Mouse (Mus musculus) embryonic facial prominence, embryonic 11.5 days (tissue): ENCODE data around the gene Dcaf15. TPM values are rescaled to one million over a fixed set of nuclear protein-coding genes. Genes with fewer than 3 reads are reported as not detected.

ENCODE experiments used
- ATAC-seq: fragments of 200-750 bp; cut with Nextera tagmentation; replicated peaks from 2 replicates; pipeline ENCODE4 v1.8.0; 2017; ENCODE audit warnings: low read depth; ENCODE audit not compliant: insufficient number of reproducible peaks, low FRiP score, low TSS enrichment
- DNase-seq: peaks from one replicate; pipeline ENCODE4 v3.0.0-alpha.2; 2015; ENCODE audit warnings: low spot score
- H3K27ac ChIP-seq: fragments of 300-500 bp; sonication (generic); replicated peaks from 2 replicates; pipeline ENCODE4 v1.5.1; 2014; ENCODE audit warnings: mild to moderate bottlenecking, low read depth, low read length, control low read depth
- H3K27me3 ChIP-seq: fragments of 300-500 bp; sonication (generic); 2 replicates; pipeline ENCODE4 v1.6.1; 2014; ENCODE audit warnings: mild to moderate bottlenecking, low read length, moderate library complexity, mixed read lengths; ENCODE audit not compliant: control insufficient read depth, insufficient read depth
- H3K36me3 ChIP-seq: fragments of 300-500 bp; sonication (generic); replicated peaks from 2 replicates; pipeline ENCODE4 v1.6.1; 2014; ENCODE audit warnings: low read depth, mild to moderate bottlenecking, low read length, moderate library complexity, mixed read lengths; ENCODE audit not compliant: control insufficient read depth, insufficient read depth
- H3K4me1 ChIP-seq: fragments of 300-500 bp; sonication (generic); 2 replicates; pipeline ENCODE4 v1.6.1; 2014; ENCODE audit warnings: low read length, mixed read lengths; ENCODE audit not compliant: control insufficient read depth, insufficient read depth
- H3K4me2 ChIP-seq: fragments of 300-500 bp; sonication (generic); 2 replicates; pipeline ENCODE4 v1.6.1; 2014; ENCODE audit warnings: low read depth, mild to moderate bottlenecking, control low read depth, low read length, moderate library complexity
- H3K4me3 ChIP-seq: fragments of 300-500 bp; sonication (generic); 2 replicates; pipeline ENCODE4 v1.5.1; 2014; ENCODE audit warnings: low read depth, low read length, control low read depth
- H3K9ac ChIP-seq: fragments of 300-500 bp; sonication (generic); replicated peaks from 2 replicates; pipeline ENCODE4 v1.6.1; 2014; ENCODE audit warnings: mild to moderate bottlenecking, control low read depth, low read length
- H3K9me3 ChIP-seq: fragments of 300-500 bp; sonication (generic); replicated peaks from 2 replicates; pipeline ENCODE4 v1.6.1; 2016; ENCODE audit warnings: mild to moderate bottlenecking, low read length, inconsistent platforms, mixed read lengths; ENCODE audit not compliant: control insufficient read depth
- WGBS: fragments of 180-500 bp; shearing (Covaris S2); extraction: QIAGEN DNeasy Blood & Tissue Kit; methylation state at CpG from one replicate; pipeline ENCODE4 v1.1.7; 2014; 5-methylcytosine and 5-hydroxymethylcytosine counted together
- microRNA counts: library from miRNA; unstranded; fragments of <30 nt; microRNA quantifications from one replicate; lab custom pipeline; 2016
- microRNA-seq: library from miRNA; unstranded; fragments of <30 nt; microRNA quantifications from one replicate; pipeline ENCODE4, GENCODE M21; 2016; ENCODE audit warnings: borderline number of aligned reads
- polyA plus RNA-seq: library from polyadenylated mRNA; unstranded; fragments of >200 nt; fragmentation: Nextera tagmentation; extraction: Ambion mirVana; gene quantifications from 2 replicates; pipeline ENCODE4 v1.2.1, GENCODE M21; 2014

Gene Dcaf15
- polyA plus RNA-seq, 1 experiment from 2014 or later = 9.8 TPM

- no peak overlapping the region for H3K4me2 ChIP-seq
- H3K9ac ChIP-seq = no peak overlapping the region
- no peaks in the 10 kb centered on the region for H3K4me1 ChIP-seq
- no peaks in the 10 kb centered on the region for H3K27me3 ChIP-seq
- H3K27ac ChIP-seq = no peak overlapping the region
- no peak for ATAC-seq
- WGBS = 75% methylated on average over 2 of the region's 2 CpGs
- no peaks in the 10 kb centered on the region for H3K36me3 ChIP-seq
- H3K9me3 ChIP-seq = no peaks in the 10 kb centered on the region
- no peak for DNase-seq
- H3K4me3 ChIP-seq = no peak overlapping the region
These were observed 44.3 kb downstream of the Dcaf15 start for GRCm38 (mm10) chr8:84060245-84060644.

DNA sequence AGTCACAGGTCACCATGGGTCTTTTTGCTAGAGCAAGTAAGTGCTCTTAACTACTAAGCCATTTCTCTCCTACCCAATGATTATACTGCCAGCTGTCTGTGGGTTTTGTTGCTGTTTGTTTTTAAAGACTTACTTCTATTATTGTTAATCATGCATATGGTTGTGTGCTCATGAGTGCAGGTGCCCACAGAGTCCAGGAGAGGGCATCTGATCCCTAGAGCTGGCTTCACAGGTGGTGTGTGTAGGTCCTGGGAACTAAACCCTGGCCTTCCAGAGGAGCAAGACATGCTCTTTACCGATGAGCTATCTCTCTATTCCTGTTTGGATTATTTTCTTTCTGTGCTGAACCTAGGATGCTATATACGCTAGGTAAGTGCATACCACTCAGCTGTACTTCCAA, 45.3 kb downstream of the Dcaf15 start:
- H3K4me1 ChIP-seq = no peaks in the 10 kb centered on the region
- H3K27ac ChIP-seq = no peak overlapping the region
- H3K27me3 ChIP-seq = no peaks in the 10 kb centered on the region
- 91% methylated on average over 2 of the region's 2 CpGs for whole genome bisulfite sequencing
- H3K9ac ChIP-seq = no peak overlapping the region
- DNase-seq = no peak
- no peak overlapping the region for H3K4me2 ChIP-seq
- no peaks in the 10 kb centered on the region for H3K9me3 ChIP-seq
- H3K4me3 ChIP-seq = no peak overlapping the region
- no peak for ATAC-seq
- no peaks in the 10 kb centered on the region for H3K36me3 ChIP-seq

GRCm38 (mm10) chr8:84057827-84058226, 46.7 kb downstream of the Dcaf15 start:
- ATAC-seq (no peak), DNase-seq (no peak)
- Histone ChIP-seq H3K4me3 (no peak overlapping the region), H3K9me3 (no peaks in the 10 kb centered on the region), H3K27me3 (no peaks in the 10 kb centered on the region), H3K36me3 (no peaks in the 10 kb centered on the region), H3K4me2 (no peak overlapping the region), H3K27ac (no peak overlapping the region), H3K9ac (no peak overlapping the region), H3K4me1 (no peaks in the 10 kb centered on the region)
- 94% methylated on average over 1 of the region's 1 CpGs for WGBS

GRCm38 (mm10) chr8:84053229-84053628, 51.3 kb downstream of the Dcaf15 start:
- WGBS = 97% methylated on average over 5 of the region's 5 CpGs
- DNase-seq (no peak), ATAC-seq (no peak)
- no peaks in the 10 kb centered on the region for H3K27me3 ChIP-seq
- no peaks in the 10 kb centered on the region for H3K36me3 ChIP-seq
- H3K4me3 ChIP-seq = no peak overlapping the region
- no peak overlapping the region for H3K9ac ChIP-seq
- no peaks in the 10 kb centered on the region for H3K4me1 ChIP-seq
- no peaks in the 10 kb centered on the region for H3K9me3 ChIP-seq
- no peak overlapping the region for H3K4me2 ChIP-seq
- no peak overlapping the region for H3K27ac ChIP-seq

DNA sequence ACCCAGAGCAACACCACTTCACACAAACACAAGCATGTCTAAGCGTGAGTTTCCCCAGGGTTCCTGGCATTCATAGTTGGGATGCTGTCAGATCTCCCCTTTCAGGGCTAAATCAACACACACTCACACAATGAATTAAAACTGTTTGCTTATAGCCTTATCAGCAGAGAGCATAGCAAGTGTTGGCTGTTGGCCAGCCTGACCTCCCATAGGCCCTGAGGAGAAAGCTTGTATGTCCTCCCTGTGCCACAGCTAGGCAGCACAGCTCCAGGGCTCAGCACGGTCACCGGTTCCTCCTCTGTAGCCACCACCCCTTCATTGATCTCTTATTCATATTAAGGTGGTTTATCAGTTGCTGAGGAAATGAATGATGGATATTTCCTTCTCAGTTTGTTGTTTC, 51.8 kb downstream of the Dcaf15 start:
- 85% methylated on average over 3 of the region's 3 CpGs for WGBS
- H3K9ac ChIP-seq = no peak overlapping the region
- H3K4me1 ChIP-seq = no peaks in the 10 kb centered on the region
- DNase-seq = no peak
- no peak overlapping the region for H3K4me2 ChIP-seq
- no peak overlapping the region for H3K27ac ChIP-seq
- H3K9me3 ChIP-seq = no peaks in the 10 kb centered on the region
- no peak overlapping the region for H3K4me3 ChIP-seq
- no peaks in the 10 kb centered on the region for H3K36me3 ChIP-seq
- no peak for ATAC-seq
- no peaks in the 10 kb centered on the region for H3K27me3 ChIP-seq

- no peak overlapping the region for H3K4me2 ChIP-seq
- H3K9ac ChIP-seq = no peak overlapping the region
- H3K27me3 ChIP-seq = peaks cover 21% of the 10 kb centered on the region
- no peak overlapping the region for H3K4me3 ChIP-seq
- H3K4me1 ChIP-seq = peaks cover 3% of the 10 kb centered on the region; the same call in 1 of the 2 replicates
- H3K27ac ChIP-seq = no peak overlapping the region
- DNase-seq = no peak
- no peaks in the 10 kb centered on the region for H3K36me3 ChIP-seq
- H3K9me3 ChIP-seq = no peaks in the 10 kb centered on the region
- no peak for ATAC-seq
- WGBS = 78% methylated on average over 5 of the region's 5 CpGs
These were observed 56.4 kb downstream of the Dcaf15 start for GRCm38 (mm10) chr8:84048171-84048570.

MicroRNAs encoded within 50 kb of the gene (microRNA counts, 519-probe panel; counts per million panel counts)
- 3,356 counts per million, percentile 45 among the panel's probes with 10 or more counts for microRNA mmu-miR-709 (lab: Ali Mortazavi, UCI)

Small RNA genes lying within 50 kb of the gene (microRNA-seq; reads per million reads assigned to microRNA genes)
- gene Mir709 = not detected

Other genes with a start within 250 kb of the Dcaf15 start
- gene Adgrl1, start 204.7 kb downstream of the Dcaf15 start, polyA plus RNA-seq = 18.3 and 20.5 TPM in 2 replicates
- gene Gm10644, start 149.6 kb downstream of the Dcaf15 start, polyA plus RNA-seq = 0.66 and 0.72 TPM in 2 replicates
- gene Asf1b, start 149.3 kb downstream of the Dcaf15 start, polyA plus RNA-seq = 82.6 and 83.0 TPM in 2 replicates
- gene Prkaca, start 131.8 kb downstream of the Dcaf15 start, polyA plus RNA-seq = 138 and 141 TPM in 2 replicates
- 18.2 and 19.3 TPM in 2 replicates for gene Samd1, start 107.1 kb downstream of the Dcaf15 start, polyA plus RNA-seq
- 0.29 and 0.85 TPM in 2 replicates for gene 1700067K01Rik, start 103.3 kb downstream of the Dcaf15 start, polyA plus RNA-seq
- not detected in 2 replicates for gene 2210011C24Rik, start 92.6 kb downstream of the Dcaf15 start, polyA plus RNA-seq
- 1.5 and 3.0 TPM in 2 replicates for gene Palm3, start 83.3 kb downstream of the Dcaf15 start, polyA plus RNA-seq
- 0.31 and 0.38 TPM in 2 replicates for gene Il27ra, start 62.2 kb downstream of the Dcaf15 start, polyA plus RNA-seq
- gene Rln3, start 59.8 kb downstream of the Dcaf15 start, polyA plus RNA-seq = not detected in 2 replicates
- 1.2 and 2.0 TPM in 2 replicates for gene Gm10643, start 39.6 kb downstream of the Dcaf15 start, polyA plus RNA-seq
- gene Rfx1, start 37.9 kb downstream of the Dcaf15 start, polyA plus RNA-seq = 7.5 and 8.2 TPM in 2 replicates
- gene Podnl1, start 21.2 kb upstream of the Dcaf15 start, polyA plus RNA-seq = 0.14 TPM in 1 of 2 replicates, not detected in the other
- gene Cc2d1a, start 43.2 kb upstream of the Dcaf15 start, polyA plus RNA-seq = 9.5 and 10.0 TPM in 2 replicates
- 0.53 and 0.67 TPM in 2 replicates for gene 4930432K21Rik, start 43.3 kb upstream of the Dcaf15 start, polyA plus RNA-seq
- gene Nanos3, start 80.4 kb upstream of the Dcaf15 start, polyA plus RNA-seq = 3.9 and 4.7 TPM in 2 replicates
- 15.3 and 16.9 TPM in 2 replicates for gene Zswim4, start 132.3 kb upstream of the Dcaf15 start, polyA plus RNA-seq
- gene D8Ertd738e, start 145.0 kb upstream of the Dcaf15 start, polyA plus RNA-seq = 322 and 340 TPM in 2 replicates
- gene Mri1, start 152.6 kb upstream of the Dcaf15 start, polyA plus RNA-seq = 50.6 and 54.1 TPM in 2 replicates
- 20.3 and 21.2 TPM in 2 replicates for gene Ccdc130, start 165.6 kb upstream of the Dcaf15 start, polyA plus RNA-seq